11 mouse cellular contexts compared by ENCODE assay signal in the genomic region with DNA sequence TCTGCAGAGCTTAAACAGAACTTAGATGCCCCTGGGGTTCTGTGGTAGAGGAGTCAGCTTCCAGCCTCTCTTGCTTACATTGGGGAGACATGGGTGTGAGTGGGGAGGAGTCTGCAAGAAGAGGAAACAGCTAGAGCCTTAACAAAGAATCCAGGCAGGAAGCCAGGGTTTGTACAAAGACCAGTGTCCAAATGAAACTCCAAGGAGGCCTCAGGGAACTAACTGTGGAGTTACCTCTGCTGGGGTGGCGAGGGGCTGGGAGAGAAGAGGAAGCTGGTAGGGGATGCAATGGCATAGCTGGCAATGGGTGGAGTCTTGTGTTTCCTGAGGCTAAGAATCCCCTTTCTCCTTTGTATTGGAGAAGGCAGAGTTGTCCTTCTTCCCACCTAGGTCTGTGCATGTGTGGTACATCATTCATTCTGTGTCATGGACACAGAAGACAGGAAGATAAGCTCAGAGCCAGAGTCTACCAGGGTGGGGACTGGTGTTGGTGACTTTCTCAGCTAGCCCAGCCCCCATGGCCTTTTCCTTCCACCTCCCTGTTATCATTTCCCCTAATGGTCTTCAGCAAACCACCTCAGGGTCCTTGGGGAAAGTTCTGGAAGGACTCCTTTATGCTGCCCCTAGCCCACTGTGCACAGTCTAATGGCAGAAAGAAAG. TPM values are rescaled to one million over a fixed set of nuclear protein-coding genes. Genes with fewer than 3 reads are reported as not detected.
DNase-seq lines count a peak whose midpoint lies in the region; ATAC-seq lines count a peak whose summit lies in the region.
"Had no signal": no experiment of that assay in that cellular context is flagged by ENCODE, and none has a peak within 500 bp of the region (broad histone marks: within the 10 kb centered on the region; RNA-seq: fewer than 3 reads in every experiment).

No protein-coding gene starts in this region.

- no peak overlapping the region for H3K4me2 ChIP-seq in lung, embryonic 16.5 days (ENCODE audit: low read depth, low read length)
- no peak overlapping the region for H3K4me2 ChIP-seq in forebrain, embryonic 16.5 days (ENCODE audit: low read length)
- H3K4me2 ChIP-seq: embryonic facial prominence, embryonic 12.5 days; midbrain, embryonic 12.5 days had no signal

- DNase-seq in adrenal gland, adult 2 months: peak; percentile 32
- DNase-seq in adrenal gland, postnatal 4 days (ENCODE audit: low spot score in 2 of 2): no peak
- DNase-seq in embryonic facial prominence, embryonic 10.5 days (ENCODE audit: low spot score): no peak
- peak; percentile 61 for DNase-seq in kidney, adult 9 months
- DNase-seq in natural killer cell, adult 2 months (ENCODE audit: low spot score in 2 of 2): no peak
- DNase-seq in left cerebral cortex, adult 9 months (ENCODE audit: low spot score in 2 of 2): no peak
- DNase-seq: right cerebral cortex, adult 18-20 months had no signal

- 43% methylated on average over 1 of the region's 1 CpGs for WGBS in embryonic facial prominence, embryonic 10.5 days
- whole genome bisulfite sequencing in lung, embryonic 16.5 days: 44% methylated on average over 1 of the region's 1 CpGs
- 73% methylated on average over 1 of the region's 1 CpGs for WGBS in forebrain, embryonic 16.5 days

- peak overlapping the region; percentile 24; the same call in 1 of the 2 replicates for H3K27ac ChIP-seq in embryonic facial prominence, embryonic 10.5 days (replicated peaks)
- peak overlapping the region; percentile 84 for H3K27ac ChIP-seq in lung, embryonic 16.5 days (ENCODE audit: low read length)
- no peak overlapping the region for H3K27ac ChIP-seq in forebrain, embryonic 16.5 days (ENCODE audit: low read length)
- H3K27ac ChIP-seq: embryonic facial prominence, embryonic 12.5 days; midbrain, embryonic 12.5 days had no signal

- H3K36me3 ChIP-seq in embryonic facial prominence, embryonic 10.5 days (replicated peaks): no peaks in the 10 kb centered on the region
- no peaks in the 10 kb centered on the region for H3K36me3 ChIP-seq in lung, embryonic 16.5 days (ENCODE audit: control insufficient read depth, insufficient read depth, low read length)
- H3K36me3 ChIP-seq in forebrain, embryonic 16.5 days (ENCODE audit: control insufficient read depth, insufficient read depth): no peaks in the 10 kb centered on the region
- H3K36me3 ChIP-seq: embryonic facial prominence, embryonic 12.5 days; midbrain, embryonic 12.5 days had no signal

- H3K27me3 ChIP-seq in embryonic facial prominence, embryonic 10.5 days (replicated peaks; ENCODE audit: low read depth, poor library complexity, severe bottlenecking): no peaks in the 10 kb centered on the region
- H3K27me3 ChIP-seq in lung, embryonic 16.5 days (ENCODE audit: control insufficient read depth, insufficient read depth, low read depth, low read length): no peaks in the 10 kb centered on the region
- no peaks in the 10 kb centered on the region for H3K27me3 ChIP-seq in forebrain, embryonic 16.5 days (replicated peaks; ENCODE audit: control insufficient read depth, insufficient read depth, low read length)
- H3K27me3 ChIP-seq: embryonic facial prominence, embryonic 12.5 days; midbrain, embryonic 12.5 days had no signal

- H3K9ac ChIP-seq in lung, embryonic 16.5 days (ENCODE audit: low read length): no peak overlapping the region
- no peak overlapping the region for H3K9ac ChIP-seq in forebrain, embryonic 16.5 days (replicated peaks; ENCODE audit: low read depth, low read length)
- H3K9ac ChIP-seq: embryonic facial prominence, embryonic 12.5 days; midbrain, embryonic 12.5 days had no signal

- no peaks in the 10 kb centered on the region for H3K9me3 ChIP-seq in embryonic facial prominence, embryonic 10.5 days
- no peaks in the 10 kb centered on the region for H3K9me3 ChIP-seq in lung, embryonic 16.5 days (ENCODE audit: control insufficient read depth, low read length)
- no peaks in the 10 kb centered on the region for H3K9me3 ChIP-seq in forebrain, embryonic 16.5 days (ENCODE audit: control insufficient read depth, low read length)
- H3K9me3 ChIP-seq: embryonic facial prominence, embryonic 12.5 days; midbrain, embryonic 12.5 days had no signal

- no peak overlapping the region for H3K4me3 ChIP-seq in embryonic facial prominence, embryonic 10.5 days
- no peak overlapping the region for H3K4me3 ChIP-seq in lung, embryonic 16.5 days (ENCODE audit: low read length)
- no peak overlapping the region for H3K4me3 ChIP-seq in forebrain, embryonic 16.5 days (replicated peaks; ENCODE audit: low read length)
- H3K4me3 ChIP-seq: embryonic facial prominence, embryonic 12.5 days; midbrain, embryonic 12.5 days had no signal

- peak; percentile 71 for ATAC-seq in lung, embryonic 16.5 days (ENCODE audit: low read depth)
- ATAC-seq in forebrain, embryonic 16.5 days: no peak

- peaks cover 23% of the 10 kb centered on the region for H3K4me1 ChIP-seq in embryonic facial prominence, embryonic 10.5 days
- H3K4me1 ChIP-seq in lung, embryonic 16.5 days (replicated peaks; ENCODE audit: control insufficient read depth, insufficient read depth, low read length): peaks cover 30% of the 10 kb centered on the region
- peaks cover 14% of the 10 kb centered on the region for H3K4me1 ChIP-seq in forebrain, embryonic 16.5 days (replicated peaks; ENCODE audit: control insufficient read depth, insufficient read depth, low read length)

RNA-seq across cellular contexts. Expression of a gene that starts 28.9 kb away (rescaled TPM):
- 10 to 100 TPM; 41.9 to 80.4 TPM for total RNA-seq in adrenal gland, adult 2 months (2021)
- 50.3 and 56.3 TPM in 2 replicates for polyA plus RNA-seq in adrenal gland, adult 2 months (2012; rRNA removed)
- total RNA-seq in adrenal gland, postnatal 4 days (2021): 10 to 100 TPM; 51.6 to 82.9 TPM
- polyA plus RNA-seq in embryonic facial prominence, embryonic 10.5 days (2016; fragmentation: Nextera tagmentation; extraction: Ambion mirVana): 16.6 and 18.0 TPM in 2 replicates
- polyA plus RNA-seq in lung, embryonic 16.5 days (2015; fragmentation: Nextera tagmentation; extraction: Ambion mirVana): 35.0 and 37.4 TPM in 2 replicates
- 11.4 and 12.5 TPM in 2 replicates for polyA plus RNA-seq in forebrain, embryonic 16.5 days (2015; fragmentation: Nextera tagmentation; extraction: Ambion mirVana)

Comparison
In these comparisons a context has a peak if more than half of its experiments do, and no peak if none do; other contexts are left out.
1. DNase-seq: peak in adrenal gland, adult 2 months (single experiment) and kidney, adult 9 months (single experiment); none in adrenal gland, postnatal 4 days (0 of 2), embryonic facial prominence, embryonic 10.5 days (single experiment), natural killer cell, adult 2 months (0 of 2) and left cerebral cortex, adult 9 months (0 of 2).